ENCODE assay signal across 7 mouse cellular contexts in genomic region chr12:74316344-74316973, GRCm38 (mm10). TPM values are rescaled to one million over a fixed set of nuclear protein-coding genes. Genes with fewer than 3 reads are reported as not detected.
DNase-seq lines count a peak whose midpoint lies in the region; ATAC-seq lines count a peak whose summit lies in the region.

Gm11042 (minus strand) TSS chr12:74316394.

- no peaks in the 10 kb centered on the region for H3K9me3 ChIP-seq in hindbrain, embryonic 12.5 days (replicated peaks)
- no peaks in the 10 kb centered on the region for H3K9me3 ChIP-seq in midbrain, embryonic 11.5 days (ENCODE audit: control insufficient read depth, low read length)

- DNase-seq in right cerebral cortex, postnatal 25 days, result peak; percentile 23
- no peak for DNase-seq in right cerebral cortex, postnatal 4 days
- DNase-seq in embryo, embryonic 11 days, result peak; percentile 45
- peak; percentile 87 for DNase-seq in midbrain, embryonic 11.5 days (ENCODE audit: low spot score, missing footprints)
- no peak for DNase-seq in spleen, postnatal 4 days (ENCODE audit: low spot score in 2 of 2)
- DNase-seq in layer of hippocampus, postnatal 14 days (ENCODE audit: low spot score in 2 of 2), result no peak

- H3K27ac ChIP-seq in hindbrain, embryonic 12.5 days, result peak within 1 kb of the TSS; percentile 90
- peak within 1 kb of the TSS; percentile 63; the same call in 1 of the 2 replicates for H3K27ac ChIP-seq in midbrain, embryonic 11.5 days (ENCODE audit: low read depth, low read length)

- peaks cover 2% of the 10 kb centered on the region; the same call in 1 of the 2 replicates for H3K4me1 ChIP-seq in hindbrain, embryonic 12.5 days
- 0 out of 2 replicates have a peak, but pooled peaks cover 3% of the 10 kb centered on the region for H3K4me1 ChIP-seq in midbrain, embryonic 11.5 days (ENCODE audit: control insufficient read depth, insufficient read depth, low read length)

- ATAC-seq in hindbrain, embryonic 12.5 days (ENCODE audit: low FRiP score), result peak; percentile 80
- peak; percentile 78 for ATAC-seq in midbrain, embryonic 11.5 days (ENCODE audit: low FRiP score)

- peak within 1 kb of the TSS; percentile 60 for H3K4me2 ChIP-seq in hindbrain, embryonic 12.5 days (replicated peaks)
- H3K4me2 ChIP-seq in midbrain, embryonic 11.5 days, result peak within 1 kb of the TSS; percentile 46

- H3K9ac ChIP-seq in hindbrain, embryonic 12.5 days, result peak within 1 kb of the TSS; percentile 74
- peak within 1 kb of the TSS; percentile 65 for H3K9ac ChIP-seq in midbrain, embryonic 11.5 days (ENCODE audit: low read length)

- no peaks in the 10 kb centered on the region for H3K27me3 ChIP-seq in hindbrain, embryonic 12.5 days
- no peaks in the 10 kb centered on the region for H3K27me3 ChIP-seq in midbrain, embryonic 11.5 days (ENCODE audit: control insufficient read depth, insufficient read depth, low read length)

- H3K36me3 ChIP-seq in hindbrain, embryonic 12.5 days, result no peaks in the 10 kb centered on the region
- no peaks in the 10 kb centered on the region; the same call in 1 of the 2 replicates for H3K36me3 ChIP-seq in midbrain, embryonic 11.5 days (ENCODE audit: control insufficient read depth, insufficient read depth, low read length)

- peak within 1 kb of the TSS; percentile 41 for H3K4me3 ChIP-seq in hindbrain, embryonic 12.5 days
- peak within 1 kb of the TSS; percentile 34 for H3K4me3 ChIP-seq in midbrain, embryonic 11.5 days (ENCODE audit: low read depth, low read length)

- 32% methylated on average over 15 of the region's 18 CpGs for WGBS in hindbrain, embryonic 12.5 days
- 35% methylated on average over 13 of the region's 18 CpGs for WGBS in midbrain, embryonic 11.5 days

RNA-seq across cellular contexts. Expression of gene Gm11042, which starts in this region (rescaled TPM):
- polyA plus RNA-seq in hindbrain, embryonic 12.5 days (2016; fragmentation: Nextera tagmentation; extraction: Ambion mirVana), result not detected in 2 replicates
- polyA plus RNA-seq in midbrain, embryonic 11.5 days (2014; fragmentation: Nextera tagmentation; extraction: Ambion mirVana), result not detected in 2 replicates
- total RNA-seq in layer of hippocampus, postnatal 14 days (2021), result not detected

Comparison
In these comparisons a context has a peak if more than half of its experiments do, and no peak if none do; other contexts are left out.
1. DNase-seq: peak in right cerebral cortex, postnatal 25 days (single experiment) and embryo, embryonic 11 days (single experiment); none in right cerebral cortex, postnatal 4 days (single experiment), spleen, postnatal 4 days (0 of 2) and layer of hippocampus, postnatal 14 days (0 of 2).
2. Peak in ATAC-seq, H3K4me3 ChIP-seq, H3K27ac ChIP-seq, H3K9ac ChIP-seq and H3K4me2 ChIP-seq in hindbrain, embryonic 12.5 days; RNA of the gene not detected or under 1 TPM.
3. Peak in DNase-seq, ATAC-seq, H3K4me3 ChIP-seq, H3K27ac ChIP-seq, H3K9ac ChIP-seq and H3K4me2 ChIP-seq in midbrain, embryonic 11.5 days; RNA of the gene not detected or under 1 TPM.